Mouse (Mus musculus) MEL (cell line): ENCODE measurements around the gene Cdyl. TPM values are rescaled to one million over a fixed set of nuclear protein-coding genes. Genes with fewer than 3 reads are reported as not detected.

Experiments
- DNase-seq: peaks from one replicate; pipeline ENCODE4 v3.0.0; 2011; ENCODE audit warnings: low read depth, low spot score
- H3K27ac ChIP-seq: 2 replicates; pipeline ENCODE4 v1.5.1; 2012; ENCODE audit warnings: low read depth, mild to moderate bottlenecking, control low read depth, low read length, moderate library complexity; ENCODE audit not compliant: control insufficient read depth
- H3K27me3 ChIP-seq, 2 experiments: fragments of 150-350 bp in 1 of 2; sonication (generic) in 1 of 2; 2 replicates each; pipeline ENCODE4 v1.6.1; 2012; ENCODE audit warnings: low read length in 2 of 2, mild to moderate bottlenecking in 2 of 2, improper control_type of control experiment in 1 of 2, moderate library complexity in 1 of 2; ENCODE audit not compliant: insufficient read depth in 2 of 2, control insufficient read depth in 1 of 2
- H3K36me3 ChIP-seq, 2 experiments: 2 replicates each; pipeline ENCODE4 v1.6.1; 2012 to 2014; ENCODE audit warnings: low read length in 2 of 2, improper control_type of control experiment in 1 of 2, inconsistent platforms in 1 of 2, mild to moderate bottlenecking in 1 of 2; ENCODE audit not compliant: insufficient read depth in 2 of 2, control insufficient read depth in 1 of 2
- H3K4me1 ChIP-seq, 2 experiments: fragments of 150-350 bp in 1 of 2; sonication (generic) in 1 of 2; 2 replicates each; pipeline ENCODE4 v1.6.1; 2012; ENCODE audit warnings: low read length in 2 of 2, improper control_type of control experiment in 1 of 2, mild to moderate bottlenecking in 1 of 2; ENCODE audit not compliant: insufficient read depth in 2 of 2, control insufficient read depth in 1 of 2
- H3K4me3 ChIP-seq, 2 experiments: fragments of 150-350 bp in 1 of 2; sonication (generic) in 1 of 2; 2 replicates each; pipeline ENCODE4 v1.5.1; 2012; ENCODE audit warnings: low read depth in 2 of 2, low read length in 2 of 2, mild to moderate bottlenecking in 2 of 2, moderate library complexity in 2 of 2, control low read depth in 1 of 2, improper control_type of control experiment in 1 of 2; ENCODE audit not compliant: control insufficient read depth in 1 of 2, insufficient read depth in 1 of 2
- H3K79me2 ChIP-seq: 2 replicates; pipeline ENCODE4 v1.6.1; 2012; ENCODE audit warnings: mild to moderate bottlenecking, low read length, moderate library complexity; ENCODE audit not compliant: control insufficient read depth, poor library complexity, insufficient read depth
- H3K9ac ChIP-seq: 2 replicates; pipeline ENCODE4 v1.6.1; 2012; ENCODE audit warnings: low read depth, mild to moderate bottlenecking, control low read depth, low read length, moderate library complexity; ENCODE audit not compliant: control insufficient read depth, poor library complexity, severe bottlenecking
- H3K9me3 ChIP-seq: fragments of 150-350 bp; sonication (generic); replicated peaks from 2 replicates; pipeline ENCODE4 v1.6.1; 2012; ENCODE audit warnings: mild to moderate bottlenecking, low read length, improper control_type of control experiment, moderate library complexity; ENCODE audit not compliant: insufficient read depth
- CTCF ChIP-seq, 3 experiments: IDR thresholded peaks in 2 of 3; conservative IDR thresholded peaks in 1 of 3; 2 replicates each; pipeline ENCODE4 v1.5.1; 2011 to 2012; ENCODE audit warnings: low read length in 3 of 3, low read depth in 2 of 3, mild to moderate bottlenecking in 2 of 3, improper control_type of control experiment in 1 of 3, inconsistent platforms in 1 of 3, mixed read lengths in 1 of 3, moderate library complexity in 1 of 3; ENCODE audit not compliant: control insufficient read depth in 1 of 3, insufficient read depth in 1 of 3, poor library complexity in 1 of 3, severe bottlenecking in 1 of 3
- E2F4 ChIP-seq: IDR thresholded peaks from 2 replicates; pipeline ENCODE4 v1.6.1; 2011; ENCODE audit warnings: low read depth, low read length, improper control_type of control experiment, borderline replicate concordance
- ELF1 ChIP-seq: IDR thresholded peaks from 2 replicates; pipeline ENCODE4 v1.6.1; 2014; ENCODE audit warnings: low read depth, mild to moderate bottlenecking, inconsistent platforms, low read length, improper control_type of control experiment, moderate library complexity
- GATA1 ChIP-seq: IDR thresholded peaks from 2 replicates; pipeline ENCODE4 v1.6.1; 2011; ENCODE audit warnings: low read depth, low read length, improper control_type of control experiment
- HCFC1 ChIP-seq: IDR thresholded peaks from 2 replicates; pipeline ENCODE4 v1.6.1; 2012; ENCODE audit warnings: low read depth, mild to moderate bottlenecking, inconsistent platforms, low read length, improper control_type of control experiment, moderate library complexity
- MAFK ChIP-seq: IDR thresholded peaks from 2 replicates; pipeline ENCODE4 v1.6.1; 2011; ENCODE audit warnings: low read depth, mild to moderate bottlenecking, low read length, improper control_type of control experiment, borderline replicate concordance
- MAZ ChIP-seq: IDR thresholded peaks from 2 replicates; pipeline ENCODE4 v1.6.1; 2012; ENCODE audit warnings: low read depth, mild to moderate bottlenecking, inconsistent platforms, low read length, improper control_type of control experiment
- MXI1 ChIP-seq: IDR thresholded peaks from 2 replicates; pipeline ENCODE4 v1.6.1; 2011; ENCODE audit warnings: mild to moderate bottlenecking, low read depth, low read length, improper control_type of control experiment
- NRF1 ChIP-seq: IDR thresholded peaks from 2 replicates; pipeline ENCODE4 v1.6.1; 2014; ENCODE audit warnings: low read depth, mild to moderate bottlenecking, inconsistent platforms, low read length, improper control_type of control experiment, moderate library complexity; ENCODE audit not compliant: poor library complexity, insufficient read depth, severe bottlenecking
- POLR2AphosphoS2 ChIP-seq: IDR thresholded peaks from 2 replicates; pipeline ENCODE4 v1.6.1; 2011; ENCODE audit warnings: low read length, improper control_type of control experiment
- RCOR1 ChIP-seq: IDR thresholded peaks from 2 replicates; pipeline ENCODE4 v1.6.1; 2012; ENCODE audit warnings: low read depth, mild to moderate bottlenecking, inconsistent platforms, low read length, improper control_type of control experiment
- SIN3A ChIP-seq: IDR thresholded peaks from 2 replicates; pipeline ENCODE4 v1.6.1; 2012; ENCODE audit warnings: low read length, improper control_type of control experiment, inconsistent platforms
- SMC3 ChIP-seq: IDR thresholded peaks from 2 replicates; pipeline ENCODE4 v1.6.1; 2011; ENCODE audit warnings: low read depth, low read length, improper control_type of control experiment
- TAL1 ChIP-seq: IDR thresholded peaks from 2 replicates; pipeline ENCODE4 v1.6.1; 2012; ENCODE audit warnings: mild to moderate bottlenecking, inconsistent platforms, low read length, moderate library complexity, mixed read lengths
- TCF12 ChIP-seq: IDR thresholded peaks from 2 replicates; pipeline ENCODE4 v1.6.1; 2014; ENCODE audit warnings: low read depth, mild to moderate bottlenecking, inconsistent platforms, low read length, improper control_type of control experiment, moderate library complexity
- USF2 ChIP-seq, 2 experiments: IDR thresholded peaks; 2 replicates each; pipeline ENCODE4 v1.6.1; 2011 to 2012; ENCODE audit warnings: improper control_type of control experiment in 2 of 2, low read length in 2 of 2, borderline replicate concordance in 1 of 2, inconsistent platforms in 1 of 2, low read depth in 1 of 2, mild to moderate bottlenecking in 1 of 2; ENCODE audit not compliant: insufficient read depth in 1 of 2
- ZC3H11A ChIP-seq: IDR thresholded peaks from 2 replicates; pipeline ENCODE4 v1.6.1; 2012; ENCODE audit warnings: low read depth, mild to moderate bottlenecking, inconsistent platforms, low read length, improper control_type of control experiment
- ZMIZ1 ChIP-seq: IDR thresholded peaks from 2 replicates; pipeline ENCODE4 v1.6.1; 2012; ENCODE audit warnings: low read depth, mild to moderate bottlenecking, inconsistent platforms, low read length, improper control_type of control experiment, moderate library complexity
- polyA plus RNA-seq, 2 experiments: library from polyadenylated mRNA; stranded (reverse) in 1 of 2; unstranded in 1 of 2; fragments of >175 nt in 1 of 2; fragments of >200 nt in 1 of 2; gene quantifications; 2 replicates each; pipeline versions ENCODE4 v1.2.1 to v1.2.4; 2012; ENCODE audit warnings: low replicate concordance in 2 of 2, low read depth in 1 of 2; ENCODE audit not compliant: insufficient read length in 2 of 2, insufficient read depth in 1 of 2, missing spikeins in 1 of 2
- total RNA-seq: library from RNA; depleted of rRNA; stranded (reverse); fragments of 300-350 nt; gene quantifications from 2 replicates; pipeline ENCODE4 v1.2.3, GENCODE M21; 2012

The Cdyl gene
- total and polyA plus RNA-seq, 3 experiments = 8.9 to 32.2 TPM; not detected in 1

DNA sequence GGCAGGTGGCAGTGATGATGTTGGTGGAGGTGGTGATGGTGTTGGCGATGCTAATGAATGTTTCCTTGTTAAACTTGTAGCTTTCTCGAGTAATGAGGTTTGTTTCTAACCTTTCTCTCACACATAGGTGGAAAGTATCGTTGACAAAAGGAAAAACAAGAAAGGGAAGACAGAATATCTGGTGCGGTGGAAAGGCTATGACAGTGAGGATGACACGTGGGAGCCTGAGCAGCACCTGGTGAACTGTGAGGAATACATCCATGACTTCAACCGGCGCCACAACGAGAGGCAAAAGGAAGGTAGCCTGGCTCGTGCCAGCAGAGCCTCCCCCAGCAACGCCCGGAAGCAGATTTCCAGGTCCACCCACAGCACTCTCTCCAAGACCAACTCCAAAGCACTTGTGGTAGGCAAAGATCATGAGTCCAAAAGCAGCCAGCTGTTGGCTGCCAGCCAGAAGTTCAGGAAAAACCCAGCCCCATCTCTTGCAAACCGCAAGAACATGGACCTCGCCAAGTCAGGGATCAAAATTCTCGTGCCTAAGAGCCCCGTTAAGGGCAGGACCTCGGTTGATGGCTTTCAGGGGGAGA lies 156.2 kb downstream of the Cdyl start:
- DNase-seq = no peak
- no peaks in the 10 kb centered on the region for H3K27me3 ChIP-seq
- H3K36me3 ChIP-seq = peaks cover 0 to 19% of the 10 kb centered on the region in 2 experiments; a peak in 3 of 4 replicates
- no peak overlapping the region for H3K27ac ChIP-seq
- H3K9ac ChIP-seq = no peak overlapping the region
- TF ChIP-seq ELF1 (no peak), MAZ (no peak), MXI1 (no peak), E2F4 (no peak), USF2 (IDR thresholded peaks at IDR 0.05; ENCODE audit: borderline replicate concordance in 1 of 2, insufficient read depth in 1 of 2, low read depth in 1 of 2, low read length in 2 of 2) (no peak), TCF12 (no peak), GATA1 (no peak), HCFC1 (no peak), RCOR1 (no peak), TAL1 (no peak), SIN3A (no peak; the same call in 1 of the 2 replicates), ZMIZ1 (no peak), MAFK (no peak), CTCF (IDR thresholded peaks at IDR 0.05 in 2 of 3, conservative IDR thresholded peaks at IDR 0.05 in 1 of 3; ENCODE audit: control insufficient read depth in 1 of 3, insufficient read depth in 1 of 3, low read depth in 2 of 3, low read length in 3 of 3, poor library complexity in 1 of 3, severe bottlenecking in 1 of 3) (no peak)
- no peak overlapping the region for H3K4me3 ChIP-seq
- peaks cover 11 to 20% of the 10 kb centered on the region in 2 experiments for H3K4me1 ChIP-seq
- peaks cover 34% of the 10 kb centered on the region for H3K79me2 ChIP-seq
- H3K9me3 ChIP-seq = no peaks in the 10 kb centered on the region

DNA sequence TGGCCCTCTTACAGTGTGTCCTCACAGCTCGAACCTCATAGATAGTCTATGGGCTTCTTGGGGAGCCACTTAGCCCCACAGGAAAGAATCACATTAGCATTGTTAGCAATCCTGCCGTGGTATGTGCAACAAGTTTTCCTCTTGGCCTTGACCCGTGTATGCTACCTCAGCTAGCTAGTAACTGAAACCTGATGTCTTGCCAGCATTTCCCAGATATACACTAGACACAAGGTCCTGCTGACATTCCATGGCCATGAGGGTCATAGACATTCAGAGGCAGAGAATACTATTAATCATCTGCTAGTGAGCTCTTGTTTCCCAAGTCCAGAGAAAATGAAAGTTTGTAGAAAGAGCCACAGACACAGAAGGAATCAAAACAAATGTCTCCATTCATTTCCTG lies 158.0 kb downstream of the Cdyl start:
- no peak overlapping the region for H3K27ac ChIP-seq
- peaks cover 18% of the 10 kb centered on the region for H3K79me2 ChIP-seq
- no peak overlapping the region for H3K4me3 ChIP-seq
- peaks cover 17 to 20% of the 10 kb centered on the region in 2 experiments for H3K4me1 ChIP-seq
- peaks cover 0 to 20% of the 10 kb centered on the region in 2 experiments; a peak in 3 of 4 replicates for H3K36me3 ChIP-seq
- no peak for DNase-seq
- no peak overlapping the region for H3K9ac ChIP-seq
- H3K9me3 ChIP-seq = no peaks in the 10 kb centered on the region
- no peak for TF ChIP-seq POLR2AphosphoS2
- no peak for TF ChIP-seq ZC3H11A
- no peak for TF ChIP-seq SMC3
- no peak for TF ChIP-seq USF2 (IDR thresholded peaks at IDR 0.05; ENCODE audit: borderline replicate concordance in 1 of 2, insufficient read depth in 1 of 2, low read depth in 1 of 2, low read length in 2 of 2)
- no peak for TF ChIP-seq NRF1
- TF ChIP-seq, all 39 proteins: peak for 0
- no peaks in the 10 kb centered on the region for H3K27me3 ChIP-seq
